Mouse (Mus musculus) adrenal gland, adult 18-20 months (tissue): ENCODE results near the gene Rps6kc1. TPM values are rescaled to one million over a fixed set of nuclear protein-coding genes. Genes with fewer than 3 reads are reported as not detected.

Source experiments
- DNase-seq, 2 experiments: peaks; one replicate each; pipeline ENCODE4 v3.0.0; 2021 to 2022; ENCODE audit warnings: low spot score in 2 of 2
- total RNA-seq, 2 experiments: library from RNA; stranded (reverse); gene quantifications; 1 replicate in 1 of 2; 2 replicates in 1 of 2; pipeline ENCODE4 v1.2.3; 2021

The Rps6kc1 gene
- total RNA-seq, 2 experiments from 2014 or later: 18.9 to 20.7 TPM

DNA sequence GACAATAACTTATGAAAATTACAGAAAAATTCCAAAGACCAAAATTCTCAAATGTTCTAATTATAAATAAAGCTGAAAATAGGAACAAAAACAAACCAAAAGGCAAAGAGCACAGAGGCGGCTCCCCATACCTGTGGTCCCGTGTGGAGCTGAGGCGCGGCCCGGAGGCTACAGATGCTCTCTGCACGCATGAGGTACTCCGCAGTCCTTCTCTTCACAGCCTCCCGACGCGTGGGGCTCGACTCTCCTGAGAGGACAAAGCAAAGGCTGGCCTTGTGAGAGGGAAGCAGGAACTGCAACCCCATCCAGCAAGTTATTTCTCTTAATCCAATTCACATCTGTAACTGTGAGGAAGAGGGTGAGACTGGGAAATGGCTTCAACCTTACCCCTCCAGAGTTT lies 67.2 kb downstream of the Rps6kc1 start:
- DNase-seq: no peak

DNA sequence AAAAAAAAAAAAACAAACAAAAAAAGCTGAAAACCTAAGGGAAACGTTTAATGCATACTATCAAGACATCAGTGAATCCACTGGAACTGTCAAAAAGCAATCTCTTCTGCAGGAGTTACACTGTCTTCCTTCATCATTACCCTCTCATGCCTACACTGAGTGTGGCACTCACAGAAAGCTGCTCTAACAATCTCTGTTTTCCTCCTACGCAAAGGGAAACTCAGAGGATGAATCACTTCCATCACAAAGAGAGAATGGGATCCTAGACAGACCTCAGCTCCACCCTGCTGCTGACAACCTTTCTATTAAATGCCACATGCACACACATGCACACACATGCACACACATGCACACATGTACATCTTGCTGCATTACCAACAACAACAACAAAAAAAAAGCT lies 75.5 kb downstream of the Rps6kc1 start:
- DNase-seq: no peak

GRCm38 (mm10) chr1:190834201-190834907 lies 77.2 kb downstream of the Rps6kc1 start:
- no peak for DNase-seq

DNA sequence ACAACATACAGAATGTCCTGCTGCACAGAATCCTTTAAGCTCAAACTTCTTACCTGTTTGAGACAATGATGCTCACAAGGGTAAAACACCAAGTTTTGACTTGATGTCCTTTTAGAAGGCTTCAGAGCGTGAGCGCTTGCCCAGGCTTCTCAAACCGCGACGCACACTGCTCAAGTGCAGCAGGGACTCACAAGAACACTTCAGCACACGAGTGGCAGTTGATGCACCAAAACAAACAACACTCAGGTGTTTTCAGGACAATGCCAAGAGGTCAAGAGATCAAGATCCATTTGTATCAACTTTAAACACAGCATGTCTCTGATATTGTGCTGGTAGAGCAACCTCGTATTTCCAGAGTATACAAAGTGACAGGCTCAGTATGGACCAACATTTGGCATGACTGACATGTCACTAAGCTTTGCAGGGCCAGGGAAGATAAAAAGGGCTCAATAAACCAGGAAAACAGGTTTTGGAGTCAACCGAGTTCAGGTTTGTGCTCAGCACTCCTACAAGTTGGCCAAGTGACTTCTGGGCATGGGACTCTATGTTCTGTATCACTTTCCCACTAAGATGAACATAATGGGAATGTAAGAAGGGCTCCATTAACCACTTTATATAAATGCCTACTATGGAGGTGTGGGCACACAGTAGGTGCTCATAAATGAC lies 78.5 kb downstream of the Rps6kc1 start:
- DNase-seq: no peak

GRCm38 (mm10) chr1:190831839-190832497 lies 79.6 kb downstream of the Rps6kc1 start:
- DNase-seq: peak; percentile 36 to 50

DNA sequence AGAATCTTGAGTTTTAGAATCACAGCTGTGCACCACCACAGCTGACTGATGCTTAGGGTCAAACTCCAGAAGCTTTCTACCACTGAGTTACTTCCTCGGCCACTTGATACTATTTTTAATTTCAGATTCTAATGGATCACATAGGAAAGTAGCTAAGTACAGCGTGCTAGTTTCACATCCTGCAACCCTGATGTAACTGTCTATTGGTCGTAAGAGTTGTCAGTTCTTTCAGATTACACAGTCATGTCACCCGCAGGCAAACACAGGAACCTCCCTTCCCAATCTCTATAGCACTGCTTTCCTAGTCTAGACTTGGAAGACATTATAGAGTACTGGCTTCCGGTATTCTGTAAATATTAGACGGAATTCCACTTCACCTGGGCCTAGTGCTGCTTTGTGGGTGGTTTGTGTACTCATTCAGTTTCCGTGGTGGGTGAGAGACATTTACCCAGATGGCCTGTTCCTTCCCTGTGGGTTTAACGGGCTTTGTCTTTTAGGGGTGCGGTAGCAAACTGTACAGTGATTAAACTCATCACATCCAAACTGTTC lies 85.0 kb downstream of the Rps6kc1 start:
- no peak for DNase-seq

GRCm38 (mm10) chr1:190823745-190824144 lies 87.8 kb downstream of the Rps6kc1 start:
- no peak for DNase-seq

GRCm38 (mm10) chr1:190816141-190816540 lies 95.4 kb downstream of the Rps6kc1 start:
- DNase-seq: peak in 1 of 2 experiments; percentile 26

DNA sequence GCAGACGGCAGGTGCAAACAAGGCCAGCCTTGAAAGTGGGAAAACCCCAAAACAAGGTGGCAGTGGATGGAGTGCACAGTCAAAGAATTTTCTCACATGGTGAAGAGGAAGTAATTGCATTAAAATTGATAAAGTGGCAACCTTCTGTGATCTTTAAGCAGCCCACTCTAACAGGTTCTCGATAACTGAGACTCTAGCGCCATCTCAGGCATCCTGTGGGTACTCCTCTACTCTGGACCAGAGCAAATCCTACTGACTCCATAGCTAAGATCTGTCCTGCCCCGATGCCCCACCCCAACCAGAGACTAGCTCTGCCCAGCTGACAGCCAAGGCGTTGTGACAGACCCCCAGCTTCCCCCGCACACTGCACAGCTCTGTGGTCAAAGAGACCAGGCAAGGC lies 101.2 kb downstream of the Rps6kc1 start:
- DNase-seq: no peak

DNA sequence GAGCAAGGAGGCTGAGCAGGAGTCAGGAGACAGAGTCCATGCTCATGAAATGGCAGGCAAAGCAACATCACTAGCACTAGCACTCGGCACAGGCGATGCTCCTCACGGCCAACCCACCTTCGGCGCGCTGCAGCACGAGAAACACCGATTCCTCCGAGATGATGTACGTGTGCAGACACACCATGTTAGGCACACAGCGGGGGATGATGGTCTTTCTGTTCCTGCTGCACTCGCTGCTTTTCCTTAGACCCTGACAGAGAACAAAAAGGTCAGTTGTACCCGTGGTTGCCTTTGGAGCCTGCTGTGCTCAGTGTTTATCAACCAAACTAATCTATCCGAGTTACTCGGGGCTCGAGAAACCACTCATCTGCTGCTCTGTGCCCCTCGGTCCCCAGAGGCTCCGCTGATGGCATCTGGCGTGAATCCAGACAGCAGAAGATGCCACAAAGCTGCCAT lies 102.8 kb downstream of the Rps6kc1 start:
- DNase-seq: peak in 1 of 2 experiments; percentile 23

GRCm38 (mm10) chr1:190806817-190807216 lies 104.8 kb downstream of the Rps6kc1 start:
- DNase-seq: peak; percentile 30 to 43

- DNase-seq: no peak
Observed at GRCm38 (mm10) chr1:190798668-190799067, 112.9 kb downstream of the Rps6kc1 start.

- no peak for DNase-seq
Observed at GRCm38 (mm10) chr1:190797483-190798058, 114.0 kb downstream of the Rps6kc1 start.

- DNase-seq: peak in 1 of 2 experiments; percentile 22
Observed at GRCm38 (mm10) chr1:190796745-190797482, 114.7 kb downstream of the Rps6kc1 start.

DNA sequence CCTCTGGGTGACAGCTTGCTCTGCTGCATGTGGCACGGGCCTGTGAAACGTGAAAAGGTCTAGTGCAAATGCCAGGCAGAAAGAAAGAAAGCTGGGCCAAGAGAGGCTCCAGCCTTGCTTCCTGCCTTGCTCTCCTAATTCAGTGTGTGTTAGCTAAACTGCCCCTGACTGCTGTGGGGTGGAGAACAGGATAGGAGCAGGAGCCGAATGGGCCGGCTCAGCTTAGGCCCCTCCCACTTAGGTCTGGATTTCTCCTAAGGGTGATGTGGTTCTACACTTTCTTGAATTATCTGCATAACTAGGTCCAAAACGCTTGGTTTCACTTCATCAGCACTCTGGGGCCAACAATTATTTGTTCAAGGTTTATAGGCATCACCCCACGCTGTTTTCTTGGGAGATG lies 119.9 kb downstream of the Rps6kc1 start:
- no peak for DNase-seq

DNA sequence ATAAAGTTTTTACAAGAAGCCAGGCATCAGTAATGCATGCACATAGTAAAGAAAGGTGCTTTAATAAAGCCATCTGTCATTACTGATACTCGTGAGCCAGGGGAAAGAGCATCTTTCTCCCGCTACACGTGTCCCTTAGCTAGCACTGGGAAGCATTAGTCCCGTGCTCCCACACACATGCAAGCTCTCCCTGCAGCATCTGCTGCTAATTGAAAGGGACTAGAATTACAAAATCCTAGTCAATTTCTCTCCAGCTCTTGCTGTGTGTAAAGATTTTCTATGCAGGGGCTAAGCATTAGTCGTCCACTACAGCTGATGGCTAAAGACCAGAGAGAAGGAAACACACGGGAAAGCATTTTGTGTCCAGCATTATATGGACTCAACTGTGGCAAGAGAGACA lies 120.8 kb downstream of the Rps6kc1 start:
- no peak for DNase-seq

- no peak for DNase-seq
Observed at GRCm38 (mm10) chr1:190777660-190778059, 133.9 kb downstream of the Rps6kc1 start.

DNA sequence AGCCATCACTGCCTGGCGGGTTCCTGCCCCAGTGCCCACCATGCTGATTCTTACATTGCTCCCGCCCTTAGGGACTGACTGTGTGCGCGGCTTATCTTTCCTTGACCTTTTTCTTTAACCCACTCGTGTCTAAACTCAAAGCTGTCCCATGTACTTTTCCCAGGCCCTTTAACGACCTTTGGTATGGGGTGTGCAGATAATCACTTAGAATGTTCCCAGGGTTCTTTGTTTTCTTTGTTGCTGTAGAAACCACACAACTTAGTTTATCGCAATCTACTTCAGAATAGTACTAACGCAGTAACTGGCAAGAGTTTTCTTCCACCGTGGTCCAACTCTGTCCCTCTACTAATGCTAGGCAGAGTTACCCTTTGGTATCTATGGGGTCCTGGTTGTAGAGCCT lies 135.3 kb downstream of the Rps6kc1 start:
- no peak for DNase-seq

GRCm38 (mm10) chr1:190772088-190772885 lies 139.3 kb downstream of the Rps6kc1 start:
- no peak for DNase-seq

- no peak for DNase-seq
Observed at GRCm38 (mm10) chr1:190769748-190770147, 141.8 kb downstream of the Rps6kc1 start.
